9 mouse cellular contexts compared by ENCODE assay signal in the genomic region with DNA sequence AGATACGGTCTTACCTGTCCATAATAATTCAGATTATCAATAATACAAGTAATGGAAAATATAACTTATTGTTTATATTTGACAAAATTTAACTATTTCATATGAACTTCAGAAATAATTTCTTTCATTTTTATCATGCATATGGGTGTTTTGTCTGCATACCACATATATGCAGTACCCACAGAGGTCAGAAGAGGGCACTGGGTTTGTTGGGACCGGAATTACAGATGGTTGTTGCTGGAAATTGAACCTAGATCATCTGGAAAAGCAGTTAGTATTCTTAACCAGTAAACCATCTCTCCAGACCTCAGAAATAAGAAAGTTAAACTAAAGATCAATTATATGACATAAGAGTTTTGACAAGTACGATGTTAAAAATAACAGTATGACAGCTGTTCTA.
DNase-seq lines count a peak whose midpoint lies in the region; ATAC-seq and TF ChIP-seq lines count a peak whose summit lies in the region.
"Had no signal": no experiment of that assay in that cellular context is flagged by ENCODE, and none has a peak within 500 bp of the region (broad histone marks: within the 10 kb centered on the region; RNA-seq: fewer than 3 reads in every experiment).

No protein-coding gene starts in this region.

- no peak overlapping the region for H3K9ac ChIP-seq in forebrain, embryonic 14.5 days (ENCODE audit: low read length)
- H3K9ac ChIP-seq in forebrain, embryonic 12.5 days = no peak overlapping the region
- no peak overlapping the region for H3K9ac ChIP-seq in liver, adult 2 months (ENCODE audit: low read depth, low read length)
- no peak overlapping the region for H3K9ac ChIP-seq in liver, embryonic 11.5 days (ENCODE audit: low read depth, low read length)
- no peak overlapping the region for H3K9ac ChIP-seq in embryonic facial prominence, embryonic 14.5 days (ENCODE audit: low read depth, low read length)
- H3K9ac ChIP-seq: liver, embryonic 15.5 days had no signal

- TF ChIP-seq POLR2A in liver, adult 2 months (IDR thresholded peaks at IDR 0.05; ENCODE audit: extremely low read depth, insufficient read depth, low read length) = no peak

- no peak overlapping the region for H3K4me3 ChIP-seq in forebrain, embryonic 14.5 days (ENCODE audit: low read depth, low read length)
- no peak overlapping the region for H3K4me3 ChIP-seq in forebrain, embryonic 12.5 days (replicated peaks)
- H3K4me3 ChIP-seq in liver, adult 2 months (ENCODE audit: insufficient read depth, low read depth, low read length) = no peak overlapping the region
- no peak overlapping the region for H3K4me3 ChIP-seq in liver, embryonic 11.5 days (ENCODE audit: low read depth, low read length)
- no peak overlapping the region for H3K4me3 ChIP-seq in E14TG2a.4 (replicated peaks; ENCODE audit: low read length)
- H3K4me3 ChIP-seq in embryonic facial prominence, embryonic 14.5 days (ENCODE audit: low read depth, low read length) = no peak overlapping the region
- H3K4me3 ChIP-seq: liver, embryonic 15.5 days had no signal

- H3K27me3 ChIP-seq in forebrain, embryonic 14.5 days (replicated peaks; ENCODE audit: control insufficient read depth, insufficient read depth, low read length) = no peaks in the 10 kb centered on the region
- no peaks in the 10 kb centered on the region for H3K27me3 ChIP-seq in forebrain, embryonic 12.5 days
- no peaks in the 10 kb centered on the region for H3K27me3 ChIP-seq in liver, adult 2 months (ENCODE audit: control insufficient read depth, insufficient read depth, low read length)
- no peaks in the 10 kb centered on the region for H3K27me3 ChIP-seq in liver, embryonic 11.5 days (replicated peaks; ENCODE audit: control insufficient read depth, insufficient read depth, low read length)
- no peaks in the 10 kb centered on the region for H3K27me3 ChIP-seq in E14TG2a.4 (ENCODE audit: insufficient read depth, low read length)
- H3K27me3 ChIP-seq in embryonic facial prominence, embryonic 14.5 days (replicated peaks; ENCODE audit: control insufficient read depth, insufficient read depth, low read length) = no peaks in the 10 kb centered on the region
- H3K27me3 ChIP-seq: liver, embryonic 15.5 days had no signal

- 66% methylated on average over 3 of the region's 3 CpGs for WGBS in forebrain, embryonic 14.5 days
- WGBS in forebrain, embryonic 12.5 days = 71% methylated on average over 3 of the region's 3 CpGs
- 70% methylated on average over 3 of the region's 3 CpGs for WGBS in liver, adult 2 months
- 67% methylated on average over 3 of the region's 3 CpGs for WGBS in liver, embryonic 11.5 days
- WGBS in embryonic facial prominence, embryonic 14.5 days = 55% methylated on average over 3 of the region's 3 CpGs

- H3K27ac ChIP-seq in forebrain, embryonic 14.5 days (ENCODE audit: low read depth, low read length) = no peak overlapping the region
- H3K27ac ChIP-seq in forebrain, embryonic 12.5 days = no peak overlapping the region
- no peak overlapping the region for H3K27ac ChIP-seq in liver, adult 2 months (replicated peaks; ENCODE audit: insufficient read depth, low read depth, low read length)
- H3K27ac ChIP-seq in liver, embryonic 11.5 days (ENCODE audit: low read depth, low read length) = no peak overlapping the region
- no peak overlapping the region for H3K27ac ChIP-seq in embryonic facial prominence, embryonic 14.5 days (replicated peaks; ENCODE audit: low read depth, low read length)
- H3K27ac ChIP-seq: liver, embryonic 15.5 days had no signal

- H3K79me2 ChIP-seq in liver, adult 2 months (ENCODE audit: control insufficient read depth, insufficient read depth, low read length) = no peaks in the 10 kb centered on the region

- DNase-seq in forebrain, embryonic 14.5 days (ENCODE audit: low spot score) = peak; percentile 53
- DNase-seq in liver, adult 2 months (ENCODE audit: extremely low read depth, low read depth, low spot score) = peak; percentile 1
- no peak for DNase-seq in liver, embryonic 11.5 days (ENCODE audit: low spot score)
- DNase-seq in embryonic facial prominence, embryonic 14.5 days (ENCODE audit: low spot score) = peak; percentile 7
- no peak for DNase-seq in urinary bladder, postnatal 14 days (ENCODE audit: low spot score)
- no peak for DNase-seq in gastrocnemius, postnatal 25 days

- H3K4me2 ChIP-seq in forebrain, embryonic 14.5 days (ENCODE audit: low read length) = no peak overlapping the region
- H3K4me2 ChIP-seq in forebrain, embryonic 12.5 days = no peak overlapping the region
- H3K4me2 ChIP-seq in liver, embryonic 11.5 days = no peak overlapping the region
- no peak overlapping the region for H3K4me2 ChIP-seq in embryonic facial prominence, embryonic 14.5 days (ENCODE audit: low read depth, low read length)
- H3K4me2 ChIP-seq: liver, embryonic 15.5 days had no signal

- H3K9me3 ChIP-seq in forebrain, embryonic 14.5 days (replicated peaks; ENCODE audit: control insufficient read depth, low read length) = no peaks in the 10 kb centered on the region
- no peaks in the 10 kb centered on the region for H3K9me3 ChIP-seq in forebrain, embryonic 12.5 days
- H3K9me3 ChIP-seq in liver, embryonic 11.5 days (ENCODE audit: control insufficient read depth, low read length) = no peaks in the 10 kb centered on the region
- peaks cover 11% of the 10 kb centered on the region for H3K9me3 ChIP-seq in E14TG2a.4 (ENCODE audit: low read length)
- H3K9me3 ChIP-seq in embryonic facial prominence, embryonic 14.5 days (ENCODE audit: control insufficient read depth, low read length) = no peaks in the 10 kb centered on the region
- H3K9me3 ChIP-seq: liver, embryonic 15.5 days had no signal

- ATAC-seq in forebrain, embryonic 14.5 days = no peak
- no peak for ATAC-seq in forebrain, embryonic 12.5 days (ENCODE audit: low FRiP score)
- no peak for ATAC-seq in liver, embryonic 11.5 days (replicated peaks; ENCODE audit: low FRiP score)
- no peak for ATAC-seq in embryonic facial prominence, embryonic 14.5 days (ENCODE audit: low read depth)

- H3K4me1 ChIP-seq in forebrain, embryonic 14.5 days (ENCODE audit: control insufficient read depth, insufficient read depth, low read length) = no peaks in the 10 kb centered on the region
- no peaks in the 10 kb centered on the region for H3K4me1 ChIP-seq in forebrain, embryonic 12.5 days
- H3K4me1 ChIP-seq in liver, adult 2 months (ENCODE audit: control insufficient read depth, insufficient read depth, low read length) = no peaks in the 10 kb centered on the region
- no peaks in the 10 kb centered on the region for H3K4me1 ChIP-seq in liver, embryonic 11.5 days (replicated peaks; ENCODE audit: control insufficient read depth, insufficient read depth, low read length)
- no peaks in the 10 kb centered on the region for H3K4me1 ChIP-seq in E14TG2a.4 (replicated peaks; ENCODE audit: low read depth, low read length)
- H3K4me1 ChIP-seq in embryonic facial prominence, embryonic 14.5 days (ENCODE audit: control insufficient read depth, insufficient read depth, low read length) = no peaks in the 10 kb centered on the region
- H3K4me1 ChIP-seq: liver, embryonic 15.5 days had no signal

- peaks cover 9% of the 10 kb centered on the region; the same call in 1 of the 2 replicates for H3K36me3 ChIP-seq in forebrain, embryonic 14.5 days (ENCODE audit: control insufficient read depth, insufficient read depth, low read length)
- H3K36me3 ChIP-seq in forebrain, embryonic 12.5 days (replicated peaks) = peaks cover 7% of the 10 kb centered on the region; the same call in 1 of the 2 replicates
- H3K36me3 ChIP-seq in liver, adult 2 months (ENCODE audit: control insufficient read depth, insufficient read depth, low read length) = no peaks in the 10 kb centered on the region
- H3K36me3 ChIP-seq in liver, embryonic 11.5 days (ENCODE audit: control insufficient read depth, insufficient read depth, low read length) = no peaks in the 10 kb centered on the region
- H3K36me3 ChIP-seq in E14TG2a.4 (ENCODE audit: insufficient read depth, low read length) = no peaks in the 10 kb centered on the region
- no peaks in the 10 kb centered on the region for H3K36me3 ChIP-seq in embryonic facial prominence, embryonic 14.5 days (ENCODE audit: control insufficient read depth, insufficient read depth, low read length)
- H3K36me3 ChIP-seq: liver, embryonic 15.5 days had no signal

- TF ChIP-seq CTCF in liver, adult 2 months (IDR thresholded peaks at IDR 0.05; ENCODE audit: low read depth, low read length) = no peak
- TF ChIP-seq CTCF in E14TG2a.4 (conservative IDR thresholded peaks at IDR 0.05; ENCODE audit: low read length) = peak; percentile 53

Comparison
In these comparisons a context has a peak if more than half of its experiments do, and no peak if none do; other contexts are left out.
1. DNase-seq: peak in forebrain, embryonic 14.5 days (single experiment), liver, adult 2 months (single experiment) and embryonic facial prominence, embryonic 14.5 days (single experiment); none in liver, embryonic 11.5 days (single experiment), urinary bladder, postnatal 14 days (single experiment) and gastrocnemius, postnatal 25 days (single experiment).